Mouse (Mus musculus): ENCODE measurements around the gene Tbc1d19. TPM values are rescaled to one million over a fixed set of nuclear protein-coding genes. Genes with fewer than 3 reads are reported as not detected.

The Tbc1d19 gene
- total RNA-seq, 2 experiments from 2014 or later, result 47.5 to 48.5 TPM

DNA sequence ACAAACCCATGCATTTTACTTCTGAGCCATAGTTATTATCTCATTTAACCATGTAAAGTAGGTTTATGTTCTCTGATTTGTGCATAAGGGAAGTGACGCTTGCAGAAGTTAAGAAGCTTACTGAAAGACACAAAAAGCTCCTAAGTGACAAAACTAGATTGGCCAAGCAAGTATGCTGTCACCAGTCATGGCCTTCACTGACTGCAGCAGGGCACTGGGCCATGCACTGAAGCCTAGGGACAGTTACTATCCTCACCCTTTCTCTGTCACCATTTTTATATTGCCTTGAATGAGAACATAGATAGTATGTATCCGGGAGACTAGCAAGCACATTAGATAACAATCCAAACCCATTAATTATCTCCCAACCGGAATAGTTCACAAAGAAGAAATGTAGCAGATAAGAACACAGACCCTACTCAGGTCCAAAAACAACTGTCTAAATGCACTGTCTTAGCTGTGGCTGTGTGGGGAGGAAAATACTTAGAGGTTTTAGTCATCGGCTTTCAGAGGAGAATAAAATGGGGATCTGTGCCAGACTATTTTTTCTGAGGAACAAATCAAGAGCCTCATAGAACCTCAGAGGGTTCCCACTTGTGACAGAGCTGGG is 72.1 kb downstream of the Tbc1d19 start:
- no peak for DNase-seq (ENCODE audit: low spot score in 2 of 2)
- intact Hi-C loops (cut with DNase I), result no loop called here

GRCm38 (mm10) chr5:53901406-53901805 is 92.0 kb downstream of the Tbc1d19 start:
- no peak for DNase-seq (ENCODE audit: low spot score in 2 of 2)
- intact Hi-C loops (cut with DNase I), result no loop called here

DNA sequence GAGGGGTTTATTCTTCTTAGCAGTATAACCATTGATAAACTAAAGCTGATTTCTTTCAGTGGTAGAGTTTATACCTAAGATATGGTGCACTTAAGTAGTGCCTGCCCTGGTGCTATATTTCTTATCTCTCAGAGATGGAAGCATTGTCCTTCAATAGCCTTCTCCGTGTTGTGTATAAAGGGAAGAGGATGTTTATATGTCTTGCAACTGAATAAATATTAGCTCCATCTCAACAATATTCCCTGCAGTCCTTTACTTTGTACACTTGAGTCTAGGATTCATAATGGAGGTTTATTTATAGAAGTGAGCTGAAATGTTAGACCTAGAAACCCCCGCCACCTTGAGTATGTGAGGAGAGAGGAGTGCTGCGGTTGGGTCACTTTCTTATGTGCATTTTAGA is 93.4 kb downstream of the Tbc1d19 start:
- no peak for DNase-seq (ENCODE audit: low spot score in 2 of 2)
- intact Hi-C loops (cut with DNase I), result no loop called here

DNA sequence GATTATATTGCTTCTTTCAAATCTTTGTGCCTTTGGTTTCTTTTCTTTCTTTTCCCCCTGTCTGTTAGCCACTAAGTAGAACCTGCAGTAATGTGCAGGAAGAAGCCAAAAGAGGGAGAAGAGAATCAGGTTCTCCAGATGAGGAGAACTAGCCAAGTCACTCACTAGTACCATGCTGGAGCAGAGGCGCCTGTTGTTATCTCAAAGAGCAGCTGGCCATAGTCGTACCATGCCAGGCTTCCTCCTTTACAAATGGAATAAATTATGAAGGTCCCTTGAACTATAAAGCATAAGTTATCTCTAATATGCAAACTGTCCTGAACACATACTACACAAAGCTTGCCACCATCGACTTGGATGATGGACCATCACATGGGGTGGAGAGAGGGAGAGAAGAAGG is 99.8 kb downstream of the Tbc1d19 start:
- intact Hi-C loops (cut with DNase I), result no loop called here

DNA sequence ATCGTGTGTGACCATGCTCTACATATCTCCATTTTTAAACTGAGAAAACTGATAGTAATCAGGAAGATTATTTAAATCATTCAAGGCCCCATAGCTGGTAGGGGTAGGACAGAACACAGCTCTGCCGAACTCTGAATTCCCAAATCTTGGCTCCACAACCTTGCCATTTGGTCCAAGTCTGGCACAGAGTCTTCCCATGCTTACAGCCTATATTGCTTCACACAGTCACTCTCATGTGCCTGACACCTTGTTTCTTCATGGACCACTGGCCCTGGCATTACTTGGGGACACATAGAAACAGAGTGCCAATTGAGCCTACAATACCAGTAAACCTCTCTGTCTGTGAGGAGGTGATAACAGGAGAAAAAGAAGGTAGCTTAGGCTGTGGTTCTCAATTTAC is 111.0 kb downstream of the Tbc1d19 start:
- DNase-seq (ENCODE audit: low spot score in 2 of 2), result no peak
- intact Hi-C loops (cut with DNase I), result no loop called here

More for the DNA sequence above, 99.8 kb downstream of the Tbc1d19 start:
- DNase-seq (ENCODE audit: low spot score in 2 of 2), result no peak

DNA sequence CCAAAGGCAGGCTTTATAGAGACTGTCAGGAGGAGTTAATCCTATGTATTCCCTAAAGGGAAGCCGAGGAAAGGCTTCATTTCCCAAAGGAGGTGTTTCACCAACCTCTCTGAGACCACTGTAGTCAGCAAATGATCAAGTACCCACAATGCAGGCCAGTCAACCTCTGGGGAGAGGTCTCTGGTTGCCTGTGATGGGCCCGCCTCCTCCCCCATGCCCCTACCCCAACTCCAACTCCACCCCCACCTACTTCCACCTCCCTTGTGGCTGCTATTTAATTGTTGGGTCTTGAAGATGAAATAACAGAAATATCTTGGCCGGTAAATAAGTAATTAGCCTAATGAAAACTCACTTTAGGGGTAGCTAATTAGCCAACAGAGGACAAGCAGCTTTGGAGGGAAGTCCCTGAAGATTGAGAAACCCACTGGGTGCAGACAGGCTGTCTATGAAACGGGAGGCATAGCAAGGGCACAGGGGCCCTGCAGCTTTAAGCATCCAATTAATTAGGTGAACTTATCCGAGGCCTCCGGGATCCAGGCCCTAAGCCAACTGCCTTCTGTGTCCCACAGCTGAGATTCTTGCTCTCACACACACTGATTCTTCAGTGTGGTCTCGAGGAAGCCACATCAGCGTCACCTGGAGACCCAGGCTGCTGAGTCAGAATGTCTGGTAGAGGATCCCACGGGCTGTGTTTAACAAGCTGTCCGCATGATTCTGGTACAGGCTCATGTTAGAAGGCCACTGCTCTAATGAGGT is 112.9 kb downstream of the Tbc1d19 start:
- DNase-seq (ENCODE audit: low spot score in 2 of 2), result no peak

GRCm38 (mm10) chr5:53924005-53924404 is 114.6 kb downstream of the Tbc1d19 start:
- DNase-seq (ENCODE audit: low spot score in 2 of 2), result no peak
- intact Hi-C loops (cut with DNase I), result no loop called here

More for the DNA sequence above, 112.9 kb downstream of the Tbc1d19 start:
- intact Hi-C loops (cut with DNase I), result no loop called here

GRCm38 (mm10) chr5:53926301-53926855 is 117.0 kb downstream of the Tbc1d19 start:
- no peak for DNase-seq (ENCODE audit: low spot score in 2 of 2)
- intact Hi-C loops (cut with DNase I), result no loop called here

GRCm38 (mm10) chr5:53927886-53928285 is 118.5 kb downstream of the Tbc1d19 start:
- intact Hi-C loops (cut with DNase I), result no loop called here
- DNase-seq (ENCODE audit: low spot score in 2 of 2), result no peak

DNA sequence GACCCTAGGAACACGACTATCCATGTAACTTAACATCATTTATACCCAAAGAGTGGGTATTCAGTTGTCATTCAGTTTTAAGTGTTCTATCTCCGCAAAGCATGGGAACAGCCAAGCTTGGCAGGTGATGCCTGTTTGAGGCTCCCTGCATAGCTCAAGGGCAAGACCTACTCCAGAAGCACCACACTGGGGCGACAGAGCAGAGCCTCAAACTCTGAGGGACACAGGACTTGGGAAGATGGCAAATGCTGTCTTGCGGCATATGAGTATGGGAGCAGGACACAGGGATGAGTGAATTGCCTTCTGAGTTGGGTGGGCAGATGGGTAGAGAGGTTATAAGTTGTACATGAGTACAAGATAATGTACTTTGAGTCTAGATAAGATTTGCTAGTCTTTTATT is 119.1 kb downstream of the Tbc1d19 start:
- intact Hi-C loops (cut with DNase I), result no loop called here
- DNase-seq (ENCODE audit: low spot score in 2 of 2), result no peak

DNA sequence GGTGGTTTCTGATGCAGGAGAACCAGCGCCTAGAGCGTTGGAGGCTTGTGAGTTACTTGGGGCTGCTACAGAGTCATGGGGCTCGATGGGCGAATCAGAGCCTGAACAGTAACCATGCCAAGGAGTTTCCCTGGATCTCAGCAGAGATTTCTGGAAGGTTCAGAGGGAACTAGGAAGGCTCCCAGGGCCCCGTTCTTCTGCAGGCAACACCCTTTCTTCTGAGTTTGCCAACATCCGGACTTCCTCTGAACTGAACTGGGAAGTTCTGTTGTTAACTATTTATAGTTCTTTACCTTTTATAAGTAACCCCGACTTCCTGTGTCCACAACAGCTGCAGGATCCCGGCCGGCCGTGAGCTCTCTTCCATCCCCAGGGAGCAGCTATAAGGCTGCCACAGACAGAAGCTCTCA is 119.8 kb downstream of the Tbc1d19 start:
- intact Hi-C loops (cut with DNase I), result no loop called here
- no peak for DNase-seq (ENCODE audit: low spot score in 2 of 2)

- DNase-seq (ENCODE audit: low spot score in 2 of 2), result no peak
- intact Hi-C loops (cut with DNase I), result no loop called here
Observed at GRCm38 (mm10) chr5:53929814-53930213, 120.4 kb downstream of the Tbc1d19 start.

DNA sequence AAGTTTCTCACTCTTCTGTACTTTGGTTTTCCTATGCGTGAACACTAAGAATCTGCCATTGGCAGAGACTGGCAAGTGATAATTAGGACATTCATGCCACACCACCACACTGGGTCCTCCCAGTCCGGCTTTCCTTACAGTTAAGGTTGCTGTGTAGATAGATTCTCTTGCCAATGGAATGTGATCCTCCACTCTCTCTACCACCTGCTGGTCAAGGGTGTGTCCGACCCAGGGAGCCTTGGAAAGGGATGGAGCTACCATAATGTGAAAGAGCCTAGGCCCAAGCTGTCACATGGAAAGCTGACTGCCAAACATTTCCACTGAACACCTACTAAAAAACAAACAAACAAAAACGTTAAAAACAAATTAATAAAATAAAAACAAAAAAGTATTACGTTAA is 121.6 kb downstream of the Tbc1d19 start:
- intact Hi-C loops (cut with DNase I), result no loop called here

DNA sequence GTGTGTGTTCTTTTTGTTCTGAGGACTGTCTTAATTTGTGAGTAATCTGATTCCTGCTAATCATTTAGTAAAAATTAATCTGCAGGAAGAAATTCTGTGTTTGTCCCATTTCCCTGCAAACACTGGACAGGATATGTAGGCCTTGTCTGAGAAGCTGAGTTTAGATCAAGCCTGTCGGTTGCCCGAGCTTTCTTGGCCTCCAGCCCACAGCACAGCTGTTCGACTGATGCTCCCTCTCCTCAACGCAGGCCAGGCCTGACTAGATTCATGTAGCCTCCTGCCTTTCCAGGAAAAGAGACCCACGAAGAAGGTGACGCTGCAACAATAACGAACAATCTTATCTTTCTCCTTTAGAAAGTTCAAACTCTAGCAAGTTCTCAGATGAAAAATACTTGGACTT is 124.2 kb downstream of the Tbc1d19 start:
- intact Hi-C loops (cut with DNase I), result no loop called here
- peak in 1 of 2 experiments; percentile 39 for DNase-seq (ENCODE audit: low spot score in 2 of 2)

More for the DNA sequence above, 121.6 kb downstream of the Tbc1d19 start:
- DNase-seq (ENCODE audit: low spot score in 2 of 2), result no peak

GRCm38 (mm10) chr5:53934040-53934439 is 124.6 kb downstream of the Tbc1d19 start:
- no peak for DNase-seq (ENCODE audit: low spot score in 2 of 2)
- intact Hi-C loops (cut with DNase I), result no loop called here

DNA sequence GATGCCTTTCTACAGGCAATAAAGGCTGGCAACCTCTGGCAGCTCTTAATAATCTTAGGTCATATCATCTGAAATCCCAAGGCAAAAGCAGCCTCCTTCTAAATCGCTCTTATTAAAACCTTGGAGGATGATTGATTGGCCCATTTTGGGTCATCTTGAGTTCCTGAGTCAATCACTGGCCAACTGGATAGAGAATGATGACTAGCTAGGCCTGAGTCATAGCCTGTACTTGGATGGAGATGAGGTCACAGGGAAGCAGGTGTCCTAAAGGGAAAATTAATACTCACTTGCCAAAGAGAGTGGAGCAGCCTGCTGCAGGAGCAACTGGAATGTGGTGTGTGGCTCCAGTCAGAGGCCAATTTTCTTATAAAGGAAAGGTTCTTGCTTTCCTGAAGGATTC is 125.4 kb downstream of the Tbc1d19 start:
- intact Hi-C loops (cut with DNase I), result no loop called here
- no peak for DNase-seq (ENCODE audit: low spot score in 2 of 2)

DNA sequence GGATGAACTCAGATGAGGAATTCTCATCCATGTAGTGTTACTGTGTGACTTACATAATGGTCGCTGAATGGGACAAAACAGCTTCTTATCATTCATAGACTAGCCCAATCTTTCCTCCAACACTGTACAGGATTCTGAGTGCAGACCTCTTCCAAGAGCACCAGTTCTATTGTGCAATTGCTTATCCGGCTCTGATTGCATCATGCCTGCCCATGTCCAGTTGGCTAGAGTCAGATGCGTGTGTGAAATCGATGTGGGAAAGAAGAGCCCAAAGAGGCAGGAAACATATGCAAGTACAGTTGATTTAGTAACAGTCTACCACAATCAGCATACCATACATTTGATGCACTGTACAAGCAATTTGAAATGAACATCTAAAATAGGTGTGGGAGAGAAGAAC is 127.8 kb downstream of the Tbc1d19 start:
- DNase-seq (ENCODE audit: low spot score in 2 of 2), result no peak
- intact Hi-C loops (cut with DNase I), result no loop called here

- DNase-seq (ENCODE audit: low spot score in 2 of 2), result no peak
- intact Hi-C loops (cut with DNase I), result no loop called here
Observed at GRCm38 (mm10) chr5:53939026-53939425, 129.6 kb downstream of the Tbc1d19 start.

- DNase-seq (ENCODE audit: low spot score in 2 of 2), result no peak
- intact Hi-C loops (cut with DNase I), result loop anchor here (2.0 kb wide), 1 partner anchor 57 kb away; the partner anchor contains the start of gene Stim2
Observed at GRCm38 (mm10) chr5:53941322-53942024, 132.1 kb downstream of the Tbc1d19 start.

GRCm38 (mm10) chr5:53942332-53942731 is 132.9 kb downstream of the Tbc1d19 start:
- intact Hi-C loops (cut with DNase I), result loop anchor here (2.0 kb wide), 1 partner anchor 56 kb away; the partner anchor contains the start of gene Stim2
- peak; percentile 30 to 31 for DNase-seq (ENCODE audit: low spot score in 2 of 2)

Data from left cerebral cortex, postnatal 36 days (tissue).